Mouse (Mus musculus): Measurements from ENCODE around the gene Catsperb.
"Not testable (repeated sequence)": the region's sequence is repeated elsewhere in the genome, so short reads cannot be mapped to it uniquely, and the experiment has no call there.

DNA sequence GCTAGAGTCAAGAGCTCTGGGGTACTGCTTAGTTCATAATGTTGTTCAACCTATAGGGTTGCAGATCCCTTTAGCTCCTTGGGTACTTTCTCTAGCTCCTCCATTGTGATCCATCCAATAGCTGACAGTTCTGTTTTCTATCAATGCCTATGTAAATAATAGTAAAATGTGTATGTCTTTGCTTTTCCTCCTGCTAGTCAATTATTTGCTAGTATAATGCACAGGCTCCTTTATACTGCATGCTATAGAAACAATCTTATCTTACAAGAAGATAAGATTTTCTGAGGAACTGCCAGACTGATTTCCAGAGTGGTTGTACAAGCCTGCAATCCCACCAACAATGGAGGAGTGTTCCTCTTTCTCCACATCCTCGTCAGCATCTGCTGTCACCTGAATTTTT lies 23.0 kb upstream of the Catsperb start:
- TF ChIP-seq POLR2A (IDR thresholded peaks at IDR 0.05; ENCODE audit: borderline replicate concordance, insufficient read depth, low read length); CTCF (IDR thresholded peaks at IDR 0.05; ENCODE audit: borderline replicate concordance, insufficient read depth, low read depth, low read length): not testable (repeated sequence)

Measured in cerebellum, adult 2 months (tissue).